Mouse (Mus musculus) mature B cell (primary cell): Measurements from ENCODE around the gene Capzb.

Source experiments
- in situ Hi-C: fragments of 300-500 bp; cut with MboI; formaldehyde crosslinking; loops from 2 replicates; pipeline ENCODE4 v1.14.3; 2019

The Capzb gene

GRCm38 (mm10) chr4:139192499-139193175, at the start of gene Capzb:
TSS of gene Capzb (plus strand) at chr4:139192899.
- in situ Hi-C loops = no loop called here

GRCm38 (mm10) chr4:139142985-139143384, 49.7 kb upstream of the Capzb start:
- in situ Hi-C loops = no loop called here

GRCm38 (mm10) chr4:139144577-139144976, 48.1 kb upstream of the Capzb start:
- in situ Hi-C loops = no loop called here

- in situ Hi-C loops = no loop called here
Observed at GRCm38 (mm10) chr4:139145156-139145555, 47.5 kb upstream of the Capzb start.

- in situ Hi-C loops = no loop called here
Observed at GRCm38 (mm10) chr4:139146760-139147159, 45.9 kb upstream of the Capzb start.

- in situ Hi-C loops = no loop called here
Observed at GRCm38 (mm10) chr4:139151370-139151769, 41.3 kb upstream of the Capzb start.

GRCm38 (mm10) chr4:139154576-139155307, 38.0 kb upstream of the Capzb start:
- in situ Hi-C loops = no loop called here

- in situ Hi-C loops = no loop called here
Observed at GRCm38 (mm10) chr4:139156538-139156937, 36.2 kb upstream of the Capzb start.

- in situ Hi-C loops = no loop called here
Observed at GRCm38 (mm10) chr4:139158350-139158749, 34.3 kb upstream of the Capzb start.

- in situ Hi-C loops = no loop called here
Observed at GRCm38 (mm10) chr4:139161076-139161475, 31.6 kb upstream of the Capzb start.

GRCm38 (mm10) chr4:139164082-139164481, 28.6 kb upstream of the Capzb start:
- in situ Hi-C loops = no loop called here

- in situ Hi-C loops = no loop called here
Observed at GRCm38 (mm10) chr4:139165259-139165658, 27.4 kb upstream of the Capzb start.

GRCm38 (mm10) chr4:139166244-139166643, 26.5 kb upstream of the Capzb start:
- in situ Hi-C loops = no loop called here

GRCm38 (mm10) chr4:139167107-139167506, 25.6 kb upstream of the Capzb start:
- in situ Hi-C loops = no loop called here

GRCm38 (mm10) chr4:139168985-139169747, 23.5 kb upstream of the Capzb start:
- in situ Hi-C loops = no loop called here

- in situ Hi-C loops = no loop called here
Observed at GRCm38 (mm10) chr4:139169748-139170279, 22.9 kb upstream of the Capzb start.

GRCm38 (mm10) chr4:139175061-139175971, 17.4 kb upstream of the Capzb start:
- in situ Hi-C loops = no loop called here

GRCm38 (mm10) chr4:139176023-139176422, 16.7 kb upstream of the Capzb start:
- in situ Hi-C loops = no loop called here

GRCm38 (mm10) chr4:139177921-139178320, 14.8 kb upstream of the Capzb start:
- in situ Hi-C loops = no loop called here

- in situ Hi-C loops = no loop called here
Observed at GRCm38 (mm10) chr4:139178377-139178776, 14.3 kb upstream of the Capzb start.

- in situ Hi-C loops = no loop called here
Observed at GRCm38 (mm10) chr4:139179218-139179617, 13.5 kb upstream of the Capzb start.
